Mouse (Mus musculus) neural tube, embryonic 11.5 days (tissue): ENCODE results near the gene Parp14. TPM values are rescaled to one million over a fixed set of nuclear protein-coding genes. Genes with fewer than 3 reads are reported as not detected.

Experiments used
- ATAC-seq: fragments of 200-750 bp; cut with Nextera tagmentation; 2 replicates; pipeline ENCODE4 v1.8.0; 2017; ENCODE audit warnings: moderate number of reproducible peaks, mild to moderate bottlenecking, moderate TSS enrichment, moderate library complexity; ENCODE audit not compliant: insufficient read depth, low FRiP score, low TSS enrichment
- DNase-seq: peaks from one replicate; pipeline ENCODE4 v3.0.0-alpha.2; 2015; ENCODE audit warnings: low spot score
- H3K27ac ChIP-seq: fragments of 300-500 bp; sonication (generic); 2 replicates; pipeline ENCODE4 v1.5.1; 2014; ENCODE audit warnings: low read depth, mild to moderate bottlenecking, low read length
- H3K27me3 ChIP-seq: fragments of 300-500 bp; sonication (generic); 2 replicates; pipeline ENCODE4 v1.6.1; 2014; ENCODE audit warnings: mild to moderate bottlenecking, low read length, mixed read lengths; ENCODE audit not compliant: control insufficient read depth, insufficient read depth
- H3K36me3 ChIP-seq: fragments of 300-500 bp; sonication (generic); 2 replicates; pipeline ENCODE4 v1.6.1; 2014; ENCODE audit warnings: mild to moderate bottlenecking, low read length, moderate library complexity, mixed read lengths; ENCODE audit not compliant: control insufficient read depth, insufficient read depth
- H3K4me1 ChIP-seq: fragments of 300-500 bp; sonication (generic); 2 replicates; pipeline ENCODE4 v1.6.1; 2014; ENCODE audit warnings: low read length, mixed read lengths; ENCODE audit not compliant: control insufficient read depth, insufficient read depth
- H3K4me2 ChIP-seq: fragments of 300-500 bp; sonication (generic); 2 replicates; pipeline ENCODE4 v1.6.1; 2014; ENCODE audit warnings: low read depth, mild to moderate bottlenecking, moderate library complexity
- H3K4me3 ChIP-seq: fragments of 300-500 bp; sonication (generic); 2 replicates; pipeline ENCODE4 v1.5.1; 2014; ENCODE audit warnings: low read depth, low read length
- H3K9ac ChIP-seq: fragments of 300-500 bp; sonication (generic); 2 replicates; pipeline ENCODE4 v1.6.1; 2014; ENCODE audit warnings: mild to moderate bottlenecking, low read length
- H3K9me3 ChIP-seq: fragments of 300-500 bp; sonication (generic); 2 replicates; pipeline ENCODE4 v1.6.1; 2016; ENCODE audit warnings: low read length; ENCODE audit not compliant: control insufficient read depth
- WGBS: fragments of 180-500 bp; shearing (Covaris S2); extraction: QIAGEN DNeasy Blood & Tissue Kit; methylation state at CpG from one replicate; pipeline ENCODE4 v1.1.7; 2014; 5-methylcytosine and 5-hydroxymethylcytosine counted together
- polyA plus RNA-seq: library from polyadenylated mRNA; unstranded; fragments of >200 nt; fragmentation: Nextera tagmentation; extraction: Ambion mirVana; gene quantifications from 2 replicates; pipeline ENCODE4 v1.2.1, GENCODE M21; 2014

The Parp14 gene
- polyA plus RNA-seq, 1 experiment from 2014 or later, result 0.19 TPM

GRCm38 (mm10) chr16:35808838-35809237, 62.5 kb downstream of the Parp14 start:
- WGBS, result 93% methylated on average over 2 of the region's 2 CpGs
- Histone ChIP-seq H3K4me3 (no peak overlapping the region), H3K36me3 (no peaks in the 10 kb centered on the region), H3K9me3 (no peaks in the 10 kb centered on the region), H3K9ac (no peak overlapping the region), H3K27me3 (no peaks in the 10 kb centered on the region), H3K4me2 (no peak overlapping the region), H3K27ac (no peak overlapping the region), H3K4me1 (no peaks in the 10 kb centered on the region)
- no peak for DNase-seq
- no peak for ATAC-seq

GRCm38 (mm10) chr16:35807663-35807992, 63.7 kb downstream of the Parp14 start:
- Histone ChIP-seq H3K36me3 (no peaks in the 10 kb centered on the region), H3K9me3 (no peaks in the 10 kb centered on the region), H3K4me2 (no peak overlapping the region), H3K9ac (no peak overlapping the region), H3K27me3 (no peaks in the 10 kb centered on the region), H3K4me1 (no peaks in the 10 kb centered on the region), H3K4me3 (no peak overlapping the region), H3K27ac (no peak overlapping the region)
- ATAC-seq, result no peak
- DNase-seq, result no peak
- 95% methylated on average over 4 of the region's 4 CpGs for WGBS

DNA sequence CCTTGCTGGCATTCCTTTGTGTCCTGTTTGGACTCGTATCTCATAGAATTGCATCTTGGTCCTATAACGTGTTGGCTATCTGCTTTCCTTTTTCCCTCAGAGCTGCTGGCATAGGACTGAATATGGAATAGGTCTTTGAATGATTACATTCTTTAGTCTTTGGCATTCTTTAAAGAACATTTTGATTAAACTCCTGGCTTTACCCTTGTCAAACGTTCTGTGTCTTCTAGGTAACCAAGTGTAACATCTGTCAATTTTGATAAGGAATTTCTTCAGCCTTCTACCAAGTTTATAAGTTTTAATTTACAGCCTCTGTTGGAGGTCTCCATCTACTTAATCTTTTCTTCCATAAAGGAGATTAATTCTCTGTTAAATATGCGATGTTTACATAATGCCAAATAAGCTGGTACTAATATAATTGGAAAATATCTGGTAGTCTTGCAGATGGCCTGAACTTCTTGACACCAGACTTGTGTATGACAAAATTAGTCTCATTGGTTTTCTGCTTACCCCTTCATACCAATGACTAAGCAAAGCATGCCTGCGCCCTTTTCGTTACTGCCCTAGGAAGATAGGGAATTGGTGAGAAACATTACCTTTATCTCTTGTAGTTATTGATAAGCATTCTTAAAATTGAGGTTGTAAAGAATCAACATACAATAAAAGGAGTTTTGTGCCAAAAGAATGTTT, 64.2 kb downstream of the Parp14 start:
- no peaks in the 10 kb centered on the region for H3K27me3 ChIP-seq
- H3K36me3 ChIP-seq, result no peaks in the 10 kb centered on the region
- no peak overlapping the region for H3K4me3 ChIP-seq
- H3K9ac ChIP-seq, result no peak overlapping the region
- no peak overlapping the region for H3K4me2 ChIP-seq
- no peak for ATAC-seq
- DNase-seq, result no peak
- 92% methylated on average over 6 of the region's 6 CpGs for WGBS
- H3K9me3 ChIP-seq, result no peaks in the 10 kb centered on the region
- no peak overlapping the region for H3K27ac ChIP-seq
- H3K4me1 ChIP-seq, result no peaks in the 10 kb centered on the region

GRCm38 (mm10) chr16:35803723-35804122, 67.6 kb downstream of the Parp14 start:
- no peaks in the 10 kb centered on the region for H3K27me3 ChIP-seq
- ATAC-seq, result no peak
- H3K9me3 ChIP-seq, result no peaks in the 10 kb centered on the region
- no peak overlapping the region for H3K4me2 ChIP-seq
- DNase-seq, result no peak
- H3K4me1 ChIP-seq, result no peaks in the 10 kb centered on the region
- H3K9ac ChIP-seq, result no peak overlapping the region
- no peak overlapping the region for H3K27ac ChIP-seq
- 90% methylated on average over 4 of the region's 4 CpGs for WGBS
- no peak overlapping the region for H3K4me3 ChIP-seq
- no peaks in the 10 kb centered on the region for H3K36me3 ChIP-seq

- no peak overlapping the region for H3K27ac ChIP-seq
- no peaks in the 10 kb centered on the region for H3K9me3 ChIP-seq
- WGBS, result 91% methylated on average over 7 of the region's 7 CpGs
- no peak for ATAC-seq
- DNase-seq, result no peak
- H3K27me3 ChIP-seq, result no peaks in the 10 kb centered on the region
- no peak overlapping the region for H3K9ac ChIP-seq
- no peaks in the 10 kb centered on the region for H3K4me1 ChIP-seq
- no peaks in the 10 kb centered on the region for H3K36me3 ChIP-seq
- no peak overlapping the region for H3K4me2 ChIP-seq
- H3K4me3 ChIP-seq, result no peak overlapping the region
Observed at GRCm38 (mm10) chr16:35802163-35802562, 69.2 kb downstream of the Parp14 start.

DNA sequence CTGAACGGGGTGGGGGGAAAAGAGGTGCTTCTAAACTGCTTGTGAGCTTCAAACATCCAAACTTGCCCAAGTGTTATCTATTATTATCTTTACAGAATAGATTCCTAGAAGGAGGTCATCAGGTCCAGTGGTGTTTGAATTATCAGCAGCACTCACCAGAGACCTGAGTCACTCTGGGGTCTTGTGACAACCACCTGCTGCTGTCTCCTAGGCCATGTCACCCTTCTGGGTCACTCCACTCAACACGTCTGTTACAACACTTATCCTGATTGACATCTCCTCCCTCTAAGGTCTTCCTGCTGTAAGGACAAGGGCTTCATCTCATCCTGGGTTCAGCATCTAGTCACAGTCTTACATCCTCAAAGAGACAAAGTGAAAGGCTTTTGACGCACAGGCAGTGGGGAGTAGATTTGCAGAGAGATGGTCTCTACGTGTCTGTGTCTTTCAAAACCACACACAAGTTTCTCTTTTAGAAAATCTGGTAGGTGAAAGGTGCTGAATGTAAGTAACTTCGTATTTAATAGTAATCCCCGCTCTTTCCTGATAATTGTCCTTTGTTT, 79.3 kb downstream of the Parp14 start:
- H3K4me2 ChIP-seq, result no peak overlapping the region
- no peak for ATAC-seq
- 0 out of 2 replicates have a peak, but pooled peaks cover 2% of the 10 kb centered on the region for H3K4me1 ChIP-seq
- H3K27me3 ChIP-seq, result no peaks in the 10 kb centered on the region
- WGBS, result 80% methylated on average over 6 of the region's 6 CpGs
- no peak for DNase-seq
- H3K4me3 ChIP-seq, result no peak overlapping the region
- no peak overlapping the region for H3K9ac ChIP-seq
- H3K36me3 ChIP-seq, result no peaks in the 10 kb centered on the region
- H3K27ac ChIP-seq, result no peak overlapping the region
- H3K9me3 ChIP-seq, result no peaks in the 10 kb centered on the region

GRCm38 (mm10) chr16:35788330-35788729, 83.0 kb downstream of the Parp14 start:
- no peaks in the 10 kb centered on the region for H3K9me3 ChIP-seq
- H3K36me3 ChIP-seq, result no peaks in the 10 kb centered on the region
- ATAC-seq (no peak), DNase-seq (no peak)
- no peak overlapping the region for H3K4me3 ChIP-seq
- H3K27ac ChIP-seq, result no peak overlapping the region
- H3K4me2 ChIP-seq, result no peak overlapping the region
- WGBS, result 91% methylated on average over 6 of the region's 6 CpGs
- H3K27me3 ChIP-seq, result no peaks in the 10 kb centered on the region
- H3K9ac ChIP-seq, result no peak overlapping the region
- 0 out of 2 replicates have a peak, but pooled peaks cover 2% of the 10 kb centered on the region for H3K4me1 ChIP-seq

- Histone ChIP-seq H3K27me3 (no peaks in the 10 kb centered on the region), H3K9me3 (no peaks in the 10 kb centered on the region), H3K9ac (no peak overlapping the region), H3K4me2 (no peak overlapping the region), H3K4me3 (no peak overlapping the region), H3K36me3 (no peaks in the 10 kb centered on the region), H3K4me1 (0 out of 2 replicates have a peak, but pooled peaks cover 2% of the 10 kb centered on the region), H3K27ac (no peak overlapping the region)
- DNase-seq (no peak), ATAC-seq (peak; percentile 55; the same call in 1 of the 2 replicates)
- WGBS, result 62% methylated on average over 8 of the region's 8 CpGs
Observed at GRCm38 (mm10) chr16:35787568-35788189, 83.7 kb downstream of the Parp14 start.

- Histone ChIP-seq H3K9ac (no peak overlapping the region), H3K27ac (no peak overlapping the region), H3K27me3 (no peaks in the 10 kb centered on the region), H3K4me2 (no peak overlapping the region), H3K9me3 (no peaks in the 10 kb centered on the region), H3K4me1 (0 out of 2 replicates have a peak, but pooled peaks cover 2% of the 10 kb centered on the region), H3K4me3 (no peak overlapping the region), H3K36me3 (no peaks in the 10 kb centered on the region)
- no peak for DNase-seq
- ATAC-seq, result 0 out of 2 replicates have a peak, but pooled peaks have one; percentile 23
- 91% methylated on average over 6 of the region's 6 CpGs for WGBS
Observed at GRCm38 (mm10) chr16:35787163-35787562, 84.2 kb downstream of the Parp14 start.
